Mouse (Mus musculus): ENCODE data around the gene Fam181b. TPM values are rescaled to one million over a fixed set of nuclear protein-coding genes. Genes with fewer than 3 reads are reported as not detected.

The Fam181b gene
- polyA plus RNA-seq, 1 experiment from 2014 or later, result 4.8 TPM

GRCm38 (mm10) chr7:93080731-93081430 is 1.2 kb downstream of the Fam181b start:
- Histone ChIP-seq H3K4me2 (replicated peaks) (peak overlapping the region; percentile 94), H3K4me1 (replicated peaks) (peaks cover 15% of the 10 kb centered on the region)

GRCm38 (mm10) chr7:93093371-93094058 is 13.8 kb downstream of the Fam181b start:
- WGBS, result 39% methylated on average over 11 of the region's 11 CpGs
- H3K4me2 ChIP-seq (replicated peaks), result no peak overlapping the region
- no peaks in the 10 kb centered on the region for H3K4me1 ChIP-seq (replicated peaks)
- no peak overlapping the region for H3K9ac ChIP-seq
- H3K4me3 ChIP-seq (replicated peaks), result no peak overlapping the region
- H3K9me3 ChIP-seq, result no peaks in the 10 kb centered on the region
- no peaks in the 10 kb centered on the region for H3K36me3 ChIP-seq
- no peak overlapping the region for H3K27ac ChIP-seq
- H3K27me3 ChIP-seq (replicated peaks), result no peaks in the 10 kb centered on the region
- ATAC-seq, result peak; percentile 65

More at GRCm38 (mm10) chr7:93080731-93081430, 1.2 kb downstream of the Fam181b start:
- H3K27ac ChIP-seq, result no peak overlapping the region
- WGBS, result under 1% methylated on average over 45 of the region's 45 CpGs
- no peaks in the 10 kb centered on the region for H3K36me3 ChIP-seq
- H3K4me3 ChIP-seq (replicated peaks), result peak overlapping the region; percentile 61
- H3K9ac ChIP-seq, result peak overlapping the region; percentile 56
- H3K9me3 ChIP-seq, result no peaks in the 10 kb centered on the region
- peaks cover 9% of the 10 kb centered on the region for H3K27me3 ChIP-seq (replicated peaks)
- ATAC-seq, result peak; percentile 44

- WGBS, result 5% methylated on average over 8 of the region's 8 CpGs
- peak overlapping the region; percentile 48 for H3K4me2 ChIP-seq (replicated peaks)
- H3K36me3 ChIP-seq, result no peaks in the 10 kb centered on the region
- no peak overlapping the region for H3K27ac ChIP-seq
- no peak overlapping the region for H3K9ac ChIP-seq
- peak; percentile 83 for ATAC-seq
- H3K4me3 ChIP-seq (replicated peaks), result no peak overlapping the region
- no peaks in the 10 kb centered on the region for H3K9me3 ChIP-seq
- H3K4me1 ChIP-seq (replicated peaks), result no peaks in the 10 kb centered on the region
- no peaks in the 10 kb centered on the region for H3K27me3 ChIP-seq (replicated peaks)
Observed at GRCm38 (mm10) chr7:93095511-93095910, 15.8 kb downstream of the Fam181b start.

- no peak overlapping the region for H3K4me2 ChIP-seq (replicated peaks)
- no peak overlapping the region for H3K4me3 ChIP-seq (replicated peaks)
- no peaks in the 10 kb centered on the region for H3K9me3 ChIP-seq
- H3K36me3 ChIP-seq, result no peaks in the 10 kb centered on the region
- H3K27me3 ChIP-seq (replicated peaks), result no peaks in the 10 kb centered on the region
- WGBS, result 82% methylated on average over 2 of the region's 2 CpGs
- H3K9ac ChIP-seq, result no peak overlapping the region
- ATAC-seq, result no peak
- H3K4me1 ChIP-seq (replicated peaks), result no peaks in the 10 kb centered on the region
- H3K27ac ChIP-seq, result no peak overlapping the region
Observed at GRCm38 (mm10) chr7:93104776-93105340, 25.2 kb downstream of the Fam181b start.

- ATAC-seq, result no peak
- H3K9ac ChIP-seq, result no peak overlapping the region
- no peaks in the 10 kb centered on the region for H3K27me3 ChIP-seq (replicated peaks)
- H3K27ac ChIP-seq, result no peak overlapping the region
- 73% methylated on average over 2 of the region's 2 CpGs for WGBS
- no peaks in the 10 kb centered on the region for H3K4me1 ChIP-seq (replicated peaks)
- H3K4me2 ChIP-seq (replicated peaks), result no peak overlapping the region
- H3K36me3 ChIP-seq, result no peaks in the 10 kb centered on the region
- H3K4me3 ChIP-seq (replicated peaks), result no peak overlapping the region
- no peaks in the 10 kb centered on the region for H3K9me3 ChIP-seq
Observed at GRCm38 (mm10) chr7:93110370-93110965, 30.8 kb downstream of the Fam181b start.

- Histone ChIP-seq H3K27ac (no peak overlapping the region), H3K27me3 (replicated peaks) (no peaks in the 10 kb centered on the region), H3K4me3 (replicated peaks) (no peak overlapping the region), H3K4me2 (replicated peaks) (no peak overlapping the region), H3K4me1 (replicated peaks) (no peaks in the 10 kb centered on the region), H3K9me3 (no peaks in the 10 kb centered on the region), H3K36me3 (no peaks in the 10 kb centered on the region), H3K9ac (no peak overlapping the region)
- 83% methylated on average over 6 of the region's 6 CpGs for WGBS
- ATAC-seq, result no peak
Observed at GRCm38 (mm10) chr7:93111056-93111455, 31.4 kb downstream of the Fam181b start.

GRCm38 (mm10) chr7:93117561-93117960 is 37.9 kb downstream of the Fam181b start:
- ATAC-seq, result no peak
- WGBS, result 58% methylated on average over 1 of the region's 1 CpGs
- Histone ChIP-seq H3K27me3 (replicated peaks) (no peaks in the 10 kb centered on the region), H3K9ac (no peak overlapping the region), H3K36me3 (no peaks in the 10 kb centered on the region), H3K4me3 (replicated peaks) (no peak overlapping the region), H3K9me3 (no peaks in the 10 kb centered on the region), H3K4me1 (replicated peaks) (no peaks in the 10 kb centered on the region), H3K4me2 (replicated peaks) (no peak overlapping the region), H3K27ac (no peak overlapping the region)

GRCm38 (mm10) chr7:93123936-93124335 is 44.3 kb downstream of the Fam181b start:
- H3K4me3 ChIP-seq (replicated peaks), result no peak overlapping the region
- no peak overlapping the region for H3K4me2 ChIP-seq (replicated peaks)
- no peaks in the 10 kb centered on the region for H3K27me3 ChIP-seq (replicated peaks)
- 81% methylated on average over 1 of the region's 1 CpGs for WGBS
- H3K9ac ChIP-seq, result no peak overlapping the region
- no peak overlapping the region for H3K27ac ChIP-seq
- H3K9me3 ChIP-seq, result no peaks in the 10 kb centered on the region
- no peaks in the 10 kb centered on the region for H3K4me1 ChIP-seq (replicated peaks)
- no peak for ATAC-seq
- no peaks in the 10 kb centered on the region for H3K36me3 ChIP-seq

Other genes starting within 250 kb of the Fam181b start
- gene Ddias, start 205.6 kb upstream of the Fam181b start, polyA plus RNA-seq (2015; fragmentation: Nextera tagmentation; extraction: Ambion mirVana), result 9.4 and 12.1 TPM in 2 replicates
- 22.3 and 22.7 TPM in 2 replicates for gene Prcp, start 205.4 kb upstream of the Fam181b start, polyA plus RNA-seq (2015; fragmentation: Nextera tagmentation; extraction: Ambion mirVana)

Data from intestine, embryonic 15.5 days (tissue).